Mouse (Mus musculus) ES-E14 (cell line): ENCODE results near the gene Wfdc21.

Source experiments
- CHD2 ChIP-seq: IDR thresholded peaks from 2 replicates; pipeline ENCODE4 v1.6.1; 2014; ENCODE audit warnings: mild to moderate bottlenecking, low read depth, low read length, inconsistent platforms
- HCFC1 ChIP-seq: IDR thresholded peaks from 2 replicates; pipeline ENCODE4 v1.6.1; 2012; ENCODE audit warnings: low read length, inconsistent platforms, borderline replicate concordance; ENCODE audit not compliant: insufficient read depth
- MAFK ChIP-seq: IDR thresholded peaks from 2 replicates; pipeline ENCODE4 v1.6.1; 2014; ENCODE audit warnings: mild to moderate bottlenecking, low read depth, low read length, inconsistent platforms; ENCODE audit not compliant: insufficient read depth
- ZC3H11A ChIP-seq: IDR thresholded peaks from 2 replicates; pipeline ENCODE4 v1.6.1; 2012; ENCODE audit warnings: low read depth, mild to moderate bottlenecking, inconsistent platforms, low read length, borderline replicate concordance

DNA sequence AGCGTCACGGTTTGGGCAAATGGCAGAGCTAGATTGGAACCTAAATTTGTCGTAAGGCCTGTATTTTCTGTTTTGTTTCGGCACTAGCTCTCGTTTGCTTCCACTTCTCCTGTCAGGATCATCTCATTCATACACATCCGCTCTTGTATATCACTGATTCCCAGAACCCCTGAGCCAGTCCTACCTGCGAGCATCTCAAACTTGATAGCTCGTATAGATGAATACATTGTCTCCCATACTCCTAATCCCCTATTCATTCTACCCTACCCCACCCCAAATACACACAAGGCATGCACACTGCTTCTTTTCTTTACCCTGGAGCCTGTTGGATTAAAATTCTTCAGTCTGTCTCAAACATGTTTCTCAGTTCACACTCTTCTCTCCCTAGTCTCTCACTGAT lies 7.5 kb downstream of the Wfdc21 start:
- no peak for TF ChIP-seq ZC3H11A
- no peak for TF ChIP-seq CHD2
- no peak for TF ChIP-seq MAFK
- TF ChIP-seq HCFC1 = no peak
